Mouse (Mus musculus) effector memory CD4-positive, alpha-beta T cell, adult 5 months (primary cell): ENCODE results near the gene Zbed6. TPM values are rescaled to one million over a fixed set of nuclear protein-coding genes. Genes with fewer than 3 reads are reported as not detected.

ENCODE experiments used
- polyA plus RNA-seq: library from polyadenylated mRNA; unstranded; fragments of 100-300 nt; shearing (Covaris generic); gene quantifications from one replicate; pipeline ENCODE4 v1.2.1, GENCODE M21; 2017

Gene Zbed6
- polyA plus RNA-seq, result not detected

GRCm38 (mm10) chr1:133660466-133661202 lies at the start of gene Zbed6:
Gene Zbed6 (minus strand): TSS chr1:133660885.

GRCm38 (mm10) chr1:133689897-133690296 lies 29.2 kb upstream of the Zbed6 start, which contains the start of gene Lax1:
Gene Lax1 (minus strand): TSS chr1:133690108.

GRCm38 (mm10) chr1:133661203-133661933 lies 683 bp upstream of the Zbed6 start, which contains the start of gene Gm38394:
Gene Gm38394 (minus strand): TSS chr1:133661318.

GRCm38 (mm10) chr1:133609771-133610502 lies 50.7 kb downstream of the Zbed6 start, which contains the start of gene Snrpe:
Gene Snrpe (minus strand): TSS chr1:133610291.

Other genes with a start within 250 kb of the Zbed6 start
- not detected for gene Sox13, start 236.5 kb downstream of the Zbed6 start, polyA plus RNA-seq
- 196 TPM for gene Snrpe, start 50.6 kb downstream of the Zbed6 start, polyA plus RNA-seq
- gene Gm38394, start 433 bp upstream of the Zbed6 start, polyA plus RNA-seq, result 3.1 TPM
- 84.0 TPM for gene Lax1, start 29.2 kb upstream of the Zbed6 start, polyA plus RNA-seq
- 10.6 TPM for gene Atp2b4, start 140.2 kb upstream of the Zbed6 start, polyA plus RNA-seq
- not detected for gene Optc, start 247.1 kb upstream of the Zbed6 start, polyA plus RNA-seq